Mouse (Mus musculus): ENCODE measurements around the gene Pim2.

GRCm38 (mm10) chrX:7868506-7868905 is 9.6 kb upstream of the Pim2 start:
- TF ChIP-seq CTCF (IDR thresholded peaks at IDR 0.05; ENCODE audit: low read depth) (no peak), EP300 (IDR thresholded peaks at IDR 0.05; ENCODE audit: low read depth) (no peak)

Data from heart, postnatal 0 days (tissue).